Mouse (Mus musculus): Measurements from ENCODE around the gene Lca5. TPM values are rescaled to one million over a fixed set of nuclear protein-coding genes. Genes with fewer than 3 reads are reported as not detected.

Lca5 gene
- polyA plus RNA-seq, 1 experiment from 2014 or later, result 12.0 TPM

DNA sequence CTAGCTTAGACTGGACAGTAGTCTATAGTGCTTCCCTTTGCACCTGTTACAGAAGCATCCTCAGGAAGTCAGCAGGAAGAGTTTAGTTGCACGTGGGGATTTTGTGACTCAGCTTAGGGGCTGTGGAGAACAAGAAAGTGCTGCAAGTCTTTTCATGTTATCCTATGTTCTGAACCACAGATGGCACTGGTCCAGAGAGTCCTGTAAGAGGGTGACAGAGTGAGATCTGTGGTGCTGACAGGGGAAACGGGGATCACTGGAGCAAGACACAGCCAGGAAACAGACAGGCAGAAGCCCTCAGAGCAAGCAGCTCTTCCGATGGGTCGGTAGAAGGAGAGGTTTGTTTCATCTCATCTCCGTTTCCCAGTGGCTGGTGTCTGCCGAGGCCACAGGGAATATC is 55.6 kb downstream of the Lca5 start:
- WGBS, result 65% methylated on average over 6 of the region's 6 CpGs
- ATAC-seq (ENCODE audit: insufficient read depth, low FRiP score, low read depth), result no peak
- H3K36me3 ChIP-seq, result no peaks in the 10 kb centered on the region
- no peaks in the 10 kb centered on the region for H3K4me1 ChIP-seq
- no peak overlapping the region for H3K27ac ChIP-seq
- H3K4me2 ChIP-seq, result no peak overlapping the region
- H3K9me3 ChIP-seq, result no peaks in the 10 kb centered on the region
- H3K4me3 ChIP-seq (replicated peaks), result no peak overlapping the region
- H3K27me3 ChIP-seq (replicated peaks), result no peaks in the 10 kb centered on the region
- no peak overlapping the region for H3K9ac ChIP-seq

DNA sequence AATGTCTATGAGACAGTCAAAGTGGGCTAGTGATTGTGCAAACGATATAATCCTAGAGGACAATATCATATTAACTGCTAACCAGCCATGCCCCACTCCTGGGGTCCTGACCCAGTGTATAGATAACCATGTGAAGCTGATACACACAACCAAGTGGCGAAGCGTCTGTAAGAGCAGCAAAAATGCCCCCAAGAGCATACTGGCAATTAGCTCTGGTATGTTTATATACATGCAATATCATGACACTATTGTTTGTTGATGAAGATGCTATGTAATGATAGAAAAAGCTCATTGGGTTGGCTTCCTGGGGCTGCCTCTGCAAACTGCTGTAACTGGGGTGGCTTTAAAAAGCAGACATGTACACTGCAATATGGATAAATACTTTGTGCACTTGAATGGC is 57.7 kb downstream of the Lca5 start:
- H3K4me1 ChIP-seq, result no peaks in the 10 kb centered on the region
- no peak overlapping the region for H3K27ac ChIP-seq
- no peaks in the 10 kb centered on the region for H3K36me3 ChIP-seq
- no peaks in the 10 kb centered on the region for H3K9me3 ChIP-seq
- no peak overlapping the region for H3K4me2 ChIP-seq
- ATAC-seq (ENCODE audit: insufficient read depth, low FRiP score, low read depth), result no peak
- WGBS, result 66% methylated on average over 3 of the region's 3 CpGs
- no peak overlapping the region for H3K4me3 ChIP-seq (replicated peaks)
- no peaks in the 10 kb centered on the region for H3K27me3 ChIP-seq (replicated peaks)
- H3K9ac ChIP-seq, result no peak overlapping the region

GRCm38 (mm10) chr9:83382775-83383174 is 58.2 kb downstream of the Lca5 start:
- Histone ChIP-seq H3K4me1 (no peaks in the 10 kb centered on the region), H3K4me3 (replicated peaks) (no peak overlapping the region), H3K9ac (no peak overlapping the region), H3K27me3 (replicated peaks) (no peaks in the 10 kb centered on the region), H3K9me3 (no peaks in the 10 kb centered on the region), H3K27ac (no peak overlapping the region), H3K4me2 (no peak overlapping the region), H3K36me3 (no peaks in the 10 kb centered on the region)
- no peak for ATAC-seq (ENCODE audit: insufficient read depth, low FRiP score, low read depth)
- 57% methylated on average over 3 of the region's 3 CpGs for WGBS

DNA sequence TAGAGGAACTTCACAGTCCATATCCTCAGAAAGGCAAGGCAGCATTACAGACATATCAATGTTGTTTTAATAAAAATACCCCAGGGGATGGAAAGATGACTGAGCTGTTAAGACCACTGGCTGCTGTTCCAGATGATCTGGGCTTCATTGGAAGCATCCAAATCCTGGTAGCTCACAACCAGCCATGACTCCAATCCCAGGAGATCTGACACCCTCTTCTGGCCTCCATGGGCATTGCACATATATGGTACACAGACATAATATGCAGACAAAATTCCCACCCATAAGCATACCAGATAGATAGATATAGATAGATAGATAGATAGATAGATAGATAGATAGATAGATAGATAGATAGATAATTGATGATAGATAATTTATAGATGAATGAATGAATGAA is 59.6 kb downstream of the Lca5 start:
- no peaks in the 10 kb centered on the region for H3K9me3 ChIP-seq
- H3K36me3 ChIP-seq, result no peaks in the 10 kb centered on the region
- no peaks in the 10 kb centered on the region for H3K27me3 ChIP-seq (replicated peaks)
- ATAC-seq (ENCODE audit: insufficient read depth, low FRiP score, low read depth), result no peak
- H3K27ac ChIP-seq, result no peak overlapping the region
- H3K9ac ChIP-seq, result no peak overlapping the region
- no peak overlapping the region for H3K4me2 ChIP-seq
- H3K4me3 ChIP-seq (replicated peaks), result no peak overlapping the region
- H3K4me1 ChIP-seq, result no peaks in the 10 kb centered on the region

DNA sequence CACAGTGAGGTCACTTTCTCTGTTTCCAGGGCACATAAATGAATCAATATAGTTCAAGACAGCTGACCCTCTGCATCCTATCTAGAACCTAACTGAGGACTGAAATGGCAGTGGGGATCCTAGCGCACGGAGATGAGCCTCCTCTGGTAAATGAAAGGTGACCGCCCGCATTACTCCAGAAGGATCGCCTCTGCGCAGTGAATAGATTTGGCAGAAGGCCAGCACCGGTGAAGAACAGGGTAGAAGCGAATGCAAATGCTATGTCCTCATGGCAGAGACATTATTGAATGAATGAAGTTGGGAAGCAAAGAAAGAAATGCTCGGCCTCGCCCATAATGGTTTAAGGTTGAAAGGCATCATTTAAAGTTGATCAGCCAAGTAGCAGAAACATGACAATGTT is 61.3 kb downstream of the Lca5 start:
- H3K36me3 ChIP-seq, result no peaks in the 10 kb centered on the region
- no peaks in the 10 kb centered on the region for H3K27me3 ChIP-seq (replicated peaks)
- no peak for ATAC-seq (ENCODE audit: insufficient read depth, low FRiP score, low read depth)
- no peaks in the 10 kb centered on the region for H3K9me3 ChIP-seq
- no peaks in the 10 kb centered on the region for H3K4me1 ChIP-seq
- 81% methylated on average over 10 of the region's 10 CpGs for WGBS
- no peak overlapping the region for H3K4me3 ChIP-seq (replicated peaks)
- no peak overlapping the region for H3K4me2 ChIP-seq
- no peak overlapping the region for H3K9ac ChIP-seq
- no peak overlapping the region for H3K27ac ChIP-seq

- Histone ChIP-seq H3K4me2 (no peak overlapping the region), H3K4me3 (replicated peaks) (no peak overlapping the region)
- WGBS, result 54% methylated on average over 2 of the region's 2 CpGs
Measured at GRCm38 (mm10) chr9:83377132-83377531, 63.8 kb downstream of the Lca5 start.

DNA sequence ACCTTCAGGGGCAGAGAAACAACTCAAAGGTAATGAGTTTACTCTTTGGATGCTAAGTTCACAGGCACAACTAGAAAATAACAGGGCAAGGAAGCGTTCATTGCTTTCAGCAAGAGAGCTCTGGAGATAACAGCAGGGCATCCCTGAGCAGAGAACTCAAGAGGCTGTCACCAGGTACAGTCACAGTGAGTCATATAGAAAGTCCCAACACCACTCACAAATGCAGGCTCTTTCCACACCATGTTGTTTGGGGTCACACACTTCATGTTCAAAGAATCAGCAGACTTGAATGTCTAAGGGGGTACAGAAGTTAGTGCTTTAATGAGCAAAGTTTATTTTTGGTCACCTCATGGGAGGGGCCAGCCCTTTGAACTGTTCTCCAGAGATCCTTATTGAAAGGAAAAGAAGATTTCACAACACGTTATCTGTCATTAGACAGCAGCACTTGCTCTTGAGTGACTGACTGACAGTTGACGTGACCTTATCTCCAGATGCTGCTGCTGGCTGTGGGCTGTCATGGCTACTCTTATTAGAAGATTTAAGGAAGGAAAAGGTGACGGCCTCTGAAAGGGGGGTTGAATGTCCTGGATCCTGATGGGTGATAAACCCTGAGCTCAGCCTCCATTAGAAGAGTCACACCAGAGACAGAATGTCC is 65.3 kb downstream of the Lca5 start:
- no peaks in the 10 kb centered on the region for H3K36me3 ChIP-seq
- no peak overlapping the region for H3K9ac ChIP-seq
- 63% methylated on average over 4 of the region's 4 CpGs for WGBS
- H3K27ac ChIP-seq, result no peak overlapping the region
- H3K4me1 ChIP-seq, result no peaks in the 10 kb centered on the region
- H3K27me3 ChIP-seq (replicated peaks), result no peaks in the 10 kb centered on the region
- no peak overlapping the region for H3K4me2 ChIP-seq
- H3K4me3 ChIP-seq (replicated peaks), result no peak overlapping the region
- no peaks in the 10 kb centered on the region for H3K9me3 ChIP-seq
- no peak for ATAC-seq (ENCODE audit: insufficient read depth, low FRiP score, low read depth)

More at GRCm38 (mm10) chr9:83377132-83377531, 63.8 kb downstream of the Lca5 start:
- Histone ChIP-seq H3K27ac (no peak overlapping the region), H3K4me1 (no peaks in the 10 kb centered on the region), H3K9me3 (no peaks in the 10 kb centered on the region), H3K9ac (no peak overlapping the region), H3K27me3 (replicated peaks) (no peaks in the 10 kb centered on the region), H3K36me3 (no peaks in the 10 kb centered on the region)
- no peak for ATAC-seq (ENCODE audit: insufficient read depth, low FRiP score, low read depth)

GRCm38 (mm10) chr9:83370907-83371306 is 70.0 kb downstream of the Lca5 start:
- Histone ChIP-seq H3K4me2 (no peak overlapping the region), H3K36me3 (no peaks in the 10 kb centered on the region), H3K4me3 (replicated peaks) (no peak overlapping the region), H3K27ac (no peak overlapping the region), H3K9ac (no peak overlapping the region), H3K27me3 (replicated peaks) (no peaks in the 10 kb centered on the region), H3K4me1 (no peaks in the 10 kb centered on the region), H3K9me3 (no peaks in the 10 kb centered on the region)
- ATAC-seq (ENCODE audit: insufficient read depth, low FRiP score, low read depth), result no peak
- 23% methylated on average over 1 of the region's 1 CpGs for WGBS

GRCm38 (mm10) chr9:83368234-83368633 is 72.7 kb downstream of the Lca5 start:
- Histone ChIP-seq H3K27me3 (replicated peaks) (no peaks in the 10 kb centered on the region), H3K4me2 (no peak overlapping the region), H3K4me3 (replicated peaks) (no peak overlapping the region), H3K9ac (no peak overlapping the region), H3K27ac (no peak overlapping the region), H3K4me1 (no peaks in the 10 kb centered on the region), H3K36me3 (no peaks in the 10 kb centered on the region), H3K9me3 (no peaks in the 10 kb centered on the region)
- ATAC-seq (ENCODE audit: insufficient read depth, low FRiP score, low read depth), result no peak
- 89% methylated on average over 1 of the region's 1 CpGs for WGBS

DNA sequence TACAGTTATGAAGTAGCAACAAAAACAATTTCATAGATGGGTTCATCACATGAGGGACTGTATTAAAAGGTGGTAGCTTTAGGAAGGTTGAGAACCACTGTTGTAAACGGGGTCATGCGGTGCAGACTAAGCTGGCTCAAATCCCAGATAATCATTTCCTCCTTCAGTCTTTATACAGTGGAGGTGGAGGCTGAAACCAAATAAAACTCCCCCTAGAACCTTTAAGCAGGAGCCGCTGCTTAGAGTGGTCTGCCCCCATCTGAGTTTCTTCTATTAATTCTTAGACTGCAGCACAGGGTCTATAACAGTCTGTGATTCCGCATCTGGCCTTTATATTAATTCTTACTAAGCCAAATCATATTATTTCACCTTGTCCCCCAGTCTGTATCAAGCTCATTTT is 85.1 kb downstream of the Lca5 start:
- no peak for ATAC-seq (ENCODE audit: insufficient read depth, low FRiP score, low read depth)
- no peak overlapping the region for H3K4me3 ChIP-seq (replicated peaks)
- no peaks in the 10 kb centered on the region for H3K9me3 ChIP-seq
- no peak overlapping the region for H3K9ac ChIP-seq
- H3K4me2 ChIP-seq, result no peak overlapping the region
- no peak overlapping the region for H3K27ac ChIP-seq
- peaks cover 7% of the 10 kb centered on the region for H3K4me1 ChIP-seq
- no peaks in the 10 kb centered on the region for H3K27me3 ChIP-seq (replicated peaks)
- no peaks in the 10 kb centered on the region for H3K36me3 ChIP-seq
- WGBS, result 57% methylated on average over 4 of the region's 4 CpGs

- Histone ChIP-seq H3K27ac (no peak overlapping the region), H3K4me1 (peaks cover 27% of the 10 kb centered on the region), H3K4me3 (replicated peaks) (no peak overlapping the region), H3K4me2 (no peak overlapping the region), H3K9ac (no peak overlapping the region), H3K9me3 (no peaks in the 10 kb centered on the region), H3K36me3 (no peaks in the 10 kb centered on the region), H3K27me3 (replicated peaks) (no peaks in the 10 kb centered on the region)
- no peak for ATAC-seq (ENCODE audit: insufficient read depth, low FRiP score, low read depth)
- 59% methylated on average over 7 of the region's 7 CpGs for WGBS
Measured at GRCm38 (mm10) chr9:83353316-83353715, 87.6 kb downstream of the Lca5 start.

- Histone ChIP-seq H3K4me1 (peaks cover 27% of the 10 kb centered on the region), H3K27me3 (replicated peaks) (no peaks in the 10 kb centered on the region), H3K4me2 (no peak overlapping the region), H3K9ac (no peak overlapping the region), H3K4me3 (replicated peaks) (no peak overlapping the region), H3K27ac (peak overlapping the region; percentile 80), H3K9me3 (no peaks in the 10 kb centered on the region), H3K36me3 (no peaks in the 10 kb centered on the region)
- WGBS, result 46% methylated on average over 5 of the region's 5 CpGs
- no peak for ATAC-seq (ENCODE audit: insufficient read depth, low FRiP score, low read depth)
Measured at GRCm38 (mm10) chr9:83351171-83351570, 89.8 kb downstream of the Lca5 start.

DNA sequence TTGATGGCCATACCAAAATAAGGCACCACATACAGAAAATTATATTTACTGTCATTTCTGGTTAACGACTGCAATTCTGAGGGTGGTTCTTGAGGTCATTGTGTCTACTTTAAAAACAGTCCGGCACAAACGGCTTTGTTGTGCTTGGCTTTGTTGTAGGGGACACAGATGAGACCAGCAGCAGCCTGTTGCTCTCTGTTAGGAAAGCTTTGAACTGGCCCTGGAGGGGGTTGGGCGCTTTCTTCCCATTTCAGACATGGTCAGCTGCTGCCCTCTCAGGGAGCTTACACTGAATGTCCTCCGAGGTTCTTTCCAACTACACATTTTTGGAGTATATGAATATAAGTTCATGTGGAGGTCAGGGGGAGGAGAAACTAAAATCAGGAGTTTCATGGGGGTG is 90.3 kb downstream of the Lca5 start:
- Histone ChIP-seq H3K9ac (no peak overlapping the region), H3K4me2 (no peak overlapping the region), H3K36me3 (no peaks in the 10 kb centered on the region), H3K4me1 (peaks cover 27% of the 10 kb centered on the region), H3K27me3 (replicated peaks) (no peaks in the 10 kb centered on the region), H3K4me3 (replicated peaks) (no peak overlapping the region), H3K27ac (peak overlapping the region; percentile 80), H3K9me3 (no peaks in the 10 kb centered on the region)
- WGBS, result 19% methylated on average over 5 of the region's 5 CpGs
- ATAC-seq (ENCODE audit: insufficient read depth, low FRiP score, low read depth), result peak; percentile 62; the same call in 1 of the 2 replicates

All from stomach, embryonic 15.5 days (tissue).